Mouse (Mus musculus): ENCODE measurements around the gene Rsph6a. TPM values are rescaled to one million over a fixed set of nuclear protein-coding genes. Genes with fewer than 3 reads are reported as not detected.
"Not testable (repeated sequence)": the region's sequence is repeated elsewhere in the genome, so short reads cannot be mapped to it uniquely, and the experiment has no call there.

Gene Rsph6a
- total RNA-seq, 2 experiments from 2014 or later: not detected

DNA sequence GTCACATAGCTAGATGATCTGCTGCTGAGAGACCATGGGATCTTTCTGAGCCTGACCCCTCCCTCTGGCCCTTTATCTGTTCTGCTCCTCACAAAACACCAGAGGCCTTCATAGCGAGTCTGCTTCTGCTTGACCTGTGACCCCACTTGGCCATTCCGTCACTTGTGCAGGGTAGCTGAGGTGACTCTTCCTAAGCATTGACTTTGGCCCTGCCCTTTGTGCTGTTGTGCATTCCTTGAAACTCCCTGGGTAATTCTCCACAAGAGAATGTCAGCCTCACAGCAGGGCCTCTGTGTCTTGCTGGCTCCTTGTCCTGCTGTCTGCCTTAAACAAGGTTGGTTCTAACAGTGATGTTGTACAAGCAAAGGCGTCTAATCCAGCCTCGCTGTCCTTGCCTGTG is 22.8 kb upstream of the Rsph6a start:
- ATAC-seq (replicated peaks; ENCODE audit: low FRiP score, low TSS enrichment, poor library complexity, severe bottlenecking): no peak

GRCm38 (mm10) chr7:19044616-19045015 is 9.9 kb upstream of the Rsph6a start:
- no peak for ATAC-seq (replicated peaks; ENCODE audit: low FRiP score, low TSS enrichment, poor library complexity, severe bottlenecking)

DNA sequence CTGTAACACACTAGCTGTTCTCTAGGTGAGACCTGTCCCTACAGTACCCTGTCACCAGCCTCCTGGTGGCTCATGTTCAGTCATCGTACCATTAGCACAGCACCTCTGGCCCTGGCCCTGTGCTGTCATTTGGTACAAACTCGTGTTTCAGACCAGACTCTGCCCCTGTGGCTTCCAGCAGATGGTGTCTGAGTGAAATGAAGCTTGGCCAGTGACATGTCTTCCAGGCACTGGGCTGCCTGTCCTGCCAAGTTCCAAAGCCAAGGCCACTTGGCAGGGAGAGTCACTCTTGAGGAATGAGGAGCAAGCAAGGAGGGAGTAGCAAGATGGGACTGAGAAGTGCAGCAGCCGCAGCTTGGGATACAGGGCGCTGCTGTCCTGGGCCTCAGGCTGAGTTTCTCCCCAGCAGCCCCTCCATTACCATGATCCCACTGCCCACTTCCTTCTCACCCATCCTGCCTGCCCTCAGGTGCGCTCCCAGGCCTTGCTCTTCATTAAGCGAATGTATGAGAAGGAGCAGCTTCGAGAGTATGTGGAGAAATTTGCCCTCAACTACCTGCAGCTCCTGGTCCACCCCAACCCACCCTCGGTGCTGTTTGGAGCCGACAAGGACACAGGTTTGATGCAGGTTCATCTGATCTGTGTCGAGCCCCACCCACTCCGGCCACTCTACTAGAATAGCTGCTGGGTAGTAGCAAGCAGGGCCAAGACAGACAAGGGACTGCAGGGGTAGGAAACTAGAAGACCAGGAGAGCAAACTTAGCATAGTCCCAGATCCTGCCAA is 8.0 kb upstream of the Rsph6a start:
- ATAC-seq (replicated peaks; ENCODE audit: low FRiP score, low TSS enrichment, poor library complexity, severe bottlenecking): no peak

GRCm38 (mm10) chr7:19048006-19048527 is 6.4 kb upstream of the Rsph6a start:
- no peak for ATAC-seq (replicated peaks; ENCODE audit: low FRiP score, low TSS enrichment, poor library complexity, severe bottlenecking)

- no peak for ATAC-seq (replicated peaks; ENCODE audit: low FRiP score, low TSS enrichment, poor library complexity, severe bottlenecking)
These were observed 5.2 kb upstream of the Rsph6a start for GRCm38 (mm10) chr7:19049252-19049651.

DNA sequence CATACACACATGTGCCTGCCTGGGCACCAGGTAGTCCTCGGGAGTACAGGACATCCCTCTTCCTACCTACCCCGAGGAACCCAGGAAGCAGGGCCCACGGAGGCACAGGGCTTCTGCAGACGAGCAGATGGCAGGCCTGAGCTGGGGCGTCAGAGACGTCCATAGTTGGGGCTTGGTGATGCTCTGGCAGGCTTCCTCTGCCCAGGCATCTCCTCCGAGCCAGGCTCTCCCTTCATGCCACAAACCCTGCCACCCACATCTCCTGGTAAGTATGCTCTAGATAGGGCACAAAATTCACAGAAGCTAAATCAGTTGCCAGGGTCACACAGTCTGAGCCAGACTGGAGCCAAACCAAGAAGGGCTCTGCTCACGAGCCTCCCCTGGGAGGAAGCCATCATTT is 4.3 kb upstream of the Rsph6a start:
- ATAC-seq (replicated peaks; ENCODE audit: low FRiP score, low TSS enrichment, poor library complexity, severe bottlenecking): no peak

DNA sequence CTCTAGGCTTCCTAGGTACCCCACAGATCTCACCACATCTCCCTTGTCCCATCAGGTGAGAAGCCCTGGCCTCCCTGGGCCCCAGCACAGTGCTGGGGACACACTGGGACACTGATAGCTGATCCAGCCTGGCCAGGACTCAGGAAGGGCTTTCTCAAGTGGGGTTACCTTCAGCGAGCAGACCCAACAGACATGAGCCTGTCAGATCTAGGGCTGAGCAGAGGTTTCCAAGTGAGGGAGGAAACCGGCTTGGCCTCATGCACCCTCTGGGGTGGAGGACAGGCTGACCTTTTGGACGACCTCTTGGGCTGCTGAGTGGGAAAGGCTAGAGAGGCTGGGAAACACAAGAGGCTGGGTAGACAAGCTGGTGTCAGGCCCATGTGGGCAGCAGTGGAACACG is 3.3 kb upstream of the Rsph6a start:
- ATAC-seq (replicated peaks; ENCODE audit: low FRiP score, low TSS enrichment, poor library complexity, severe bottlenecking): no peak

- no peak for ATAC-seq (replicated peaks; ENCODE audit: low FRiP score, low TSS enrichment, poor library complexity, severe bottlenecking)
These were observed 1.9 kb upstream of the Rsph6a start for GRCm38 (mm10) chr7:19052345-19053135.

DNA sequence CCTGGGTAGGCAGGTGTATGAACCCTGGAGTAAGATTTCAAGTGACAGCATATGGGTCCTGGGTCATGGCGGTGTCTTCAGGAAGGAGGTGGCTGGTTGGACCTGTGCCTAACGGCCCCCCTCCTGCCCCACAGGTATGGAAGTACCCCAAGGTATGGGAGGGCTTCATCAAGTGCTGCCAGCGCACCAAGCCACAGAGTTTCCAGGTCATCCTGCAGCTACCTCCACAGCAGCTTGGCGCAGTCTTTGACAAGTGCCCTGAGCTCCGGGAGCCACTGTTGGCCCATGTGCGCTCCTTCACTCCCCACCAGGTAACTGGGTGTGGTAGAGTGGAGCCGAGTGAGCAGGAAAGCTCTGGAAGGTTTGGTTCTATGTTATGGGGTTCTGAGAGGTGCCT is 1.4 kb upstream of the Rsph6a start:
- no peak for ATAC-seq (replicated peaks; ENCODE audit: low FRiP score, low TSS enrichment, poor library complexity, severe bottlenecking)

DNA sequence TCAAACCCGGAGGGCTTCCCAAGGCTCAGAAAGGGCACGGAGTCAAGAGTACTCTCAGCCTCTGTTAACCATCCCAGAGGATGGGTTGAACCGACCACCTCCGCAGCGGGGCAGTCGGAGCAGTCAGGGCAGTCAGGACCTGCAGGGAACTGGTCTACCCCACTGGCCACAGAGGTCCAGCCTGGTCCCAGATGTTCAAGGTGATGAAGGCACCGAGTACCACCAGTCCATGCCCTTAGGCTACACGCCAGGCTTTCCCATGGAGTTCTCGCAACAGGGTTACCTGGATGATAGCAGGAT is 237 bp downstream of the Rsph6a start:
- ATAC-seq (replicated peaks; ENCODE audit: low FRiP score, low TSS enrichment, poor library complexity, severe bottlenecking): no peak

GRCm38 (mm10) chr7:19055108-19055507 is 618 bp downstream of the Rsph6a start:
- ATAC-seq (replicated peaks; ENCODE audit: low FRiP score, low TSS enrichment, poor library complexity, severe bottlenecking): no peak

- no peak for ATAC-seq (replicated peaks; ENCODE audit: low FRiP score, low TSS enrichment, poor library complexity, severe bottlenecking)
These were observed 2.9 kb downstream of the Rsph6a start for GRCm38 (mm10) chr7:19057405-19057804.

GRCm38 (mm10) chr7:19065896-19066295 is 11.4 kb downstream of the Rsph6a start:
- ATAC-seq (replicated peaks; ENCODE audit: low FRiP score, low TSS enrichment, poor library complexity, severe bottlenecking): no peak

DNA sequence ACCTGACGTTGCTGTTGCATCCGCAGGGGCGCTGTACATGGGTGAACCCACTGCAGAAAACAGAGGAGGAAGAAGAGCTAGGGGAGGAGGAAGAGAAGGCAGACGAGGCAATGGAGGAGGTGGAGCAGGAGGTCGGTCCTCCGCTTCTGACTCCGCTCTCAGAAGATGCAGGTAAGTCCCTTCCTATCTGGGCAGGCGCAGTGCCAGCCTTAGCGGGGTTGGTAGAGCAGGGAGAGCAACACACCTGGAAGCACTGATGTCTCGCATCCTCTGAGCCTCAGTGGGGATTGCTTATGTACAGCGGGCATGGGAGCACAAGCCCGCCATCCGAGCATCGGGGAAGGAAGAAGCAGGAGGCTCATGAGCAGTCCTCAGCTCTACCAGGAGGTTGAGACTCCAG is 12.6 kb downstream of the Rsph6a start:
- 0 out of 2 replicates have a peak, but pooled peaks have one; percentile 27 for ATAC-seq (replicated peaks; ENCODE audit: low FRiP score, low TSS enrichment, poor library complexity, severe bottlenecking)

- ATAC-seq (replicated peaks; ENCODE audit: low FRiP score, low TSS enrichment, poor library complexity, severe bottlenecking): no peak
These were observed 13.4 kb downstream of the Rsph6a start for GRCm38 (mm10) chr7:19067935-19068334.

- ATAC-seq (replicated peaks; ENCODE audit: low FRiP score, low TSS enrichment, poor library complexity, severe bottlenecking): no peak; the same call in 1 of the 2 replicates
These were observed 14.2 kb downstream of the Rsph6a start for GRCm38 (mm10) chr7:19068707-19069106.

GRCm38 (mm10) chr7:19069500-19069899 is 15.0 kb downstream of the Rsph6a start:
- no peak for ATAC-seq (replicated peaks; ENCODE audit: low FRiP score, low TSS enrichment, poor library complexity, severe bottlenecking)

- not testable (repeated sequence) for ATAC-seq (replicated peaks; ENCODE audit: low FRiP score, low TSS enrichment, poor library complexity, severe bottlenecking)
These were observed 16.5 kb downstream of the Rsph6a start for GRCm38 (mm10) chr7:19071024-19071423.

GRCm38 (mm10) chr7:19073504-19073903 is 19.0 kb downstream of the Rsph6a start:
- ATAC-seq (replicated peaks; ENCODE audit: low FRiP score, low TSS enrichment, poor library complexity, severe bottlenecking): no peak

GRCm38 (mm10) chr7:19074494-19074893 is 20.0 kb downstream of the Rsph6a start:
- ATAC-seq (replicated peaks; ENCODE audit: low FRiP score, low TSS enrichment, poor library complexity, severe bottlenecking): no peak

- no peak for ATAC-seq (replicated peaks; ENCODE audit: low FRiP score, low TSS enrichment, poor library complexity, severe bottlenecking)
These were observed 20.7 kb downstream of the Rsph6a start for GRCm38 (mm10) chr7:19075231-19075630.
